Mouse (Mus musculus) E14TG2a.4 (cell line): ENCODE data around the gene Stard5.

ENCODE experiments used
- CTCF ChIP-seq: conservative IDR thresholded peaks from 2 replicates; pipeline ENCODE4 v1.5.1; 2014; ENCODE audit warnings: low read length
- NANOG ChIP-seq: IDR thresholded peaks from 2 replicates; pipeline ENCODE4 v1.6.1; 2014; ENCODE audit warnings: borderline replicate concordance, low read length, mixed read lengths

GRCm38 (mm10) chr7:83654938-83655630 lies 23.3 kb downstream of the Stard5 start:
- TF ChIP-seq CTCF (no peak), NANOG (no peak)
